ENCODE assay signal across 4 mouse cellular contexts in the genomic region with DNA sequence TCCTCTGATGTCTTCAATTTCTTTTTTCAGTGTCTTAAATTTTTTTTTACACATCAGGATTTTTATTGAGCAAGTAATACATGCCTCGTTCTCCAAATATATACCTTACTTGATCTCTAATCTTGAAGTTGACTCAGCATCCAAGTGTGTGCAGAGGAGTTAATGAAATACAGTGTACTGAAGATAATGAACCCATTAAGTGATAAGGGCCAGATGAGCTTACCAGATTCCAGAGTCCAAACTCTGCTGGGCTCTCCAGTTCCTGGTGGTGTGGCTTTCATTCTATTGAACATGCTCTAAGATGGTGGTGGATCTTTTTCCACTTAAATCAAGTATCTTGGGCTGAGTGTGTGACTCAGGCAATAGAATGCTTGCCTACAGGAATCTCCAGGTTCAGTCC. TPM values are rescaled to one million over a fixed set of nuclear protein-coding genes. Genes with fewer than 3 reads are reported as not detected.
A peak's percentile ranks its signal among the peaks of the same experiment; 100 is the strongest.
ATAC-seq and TF ChIP-seq lines count a peak whose summit lies in the region.
"Not testable (repeated sequence)": the region's sequence is repeated elsewhere in the genome, so short reads cannot be mapped to it uniquely, and the experiment has no call there.

No protein-coding gene starts in this region.

- not testable (repeated sequence) for H3K4me2 ChIP-seq in intestine, embryonic 15.5 days (replicated peaks); intestine, embryonic 16.5 days (ENCODE audit: low read depth, low read length); intestine, postnatal 0 days (replicated peaks; ENCODE audit: low read depth)

- H3K4me3 ChIP-seq in intestine, embryonic 15.5 days (replicated peaks); intestine, embryonic 16.5 days (ENCODE audit: low read length); intestine, postnatal 0 days (ENCODE audit: low read depth, low read length); small intestine, adult 2 months (ENCODE audit: low read depth, low read length): not testable (repeated sequence)

- ATAC-seq in intestine, embryonic 15.5 days, result peak; percentile 94
- ATAC-seq in intestine, embryonic 16.5 days, result peak; percentile 97
- ATAC-seq in intestine, postnatal 0 days, result peak; percentile 78

- not testable (repeated sequence) for H3K4me1 ChIP-seq in intestine, embryonic 15.5 days (replicated peaks); intestine, embryonic 16.5 days (ENCODE audit: control insufficient read depth, insufficient read depth, low read length); intestine, postnatal 0 days (replicated peaks; ENCODE audit: control insufficient read depth, insufficient read depth, low read length); small intestine, adult 2 months (ENCODE audit: control insufficient read depth, insufficient read depth, insufficient read length, low read length)

- not testable (repeated sequence) for H3K27me3 ChIP-seq in intestine, embryonic 15.5 days (replicated peaks); intestine, embryonic 16.5 days (replicated peaks; ENCODE audit: control insufficient read depth, insufficient read depth, low read length); intestine, postnatal 0 days (replicated peaks; ENCODE audit: control insufficient read depth, insufficient read depth, low read length); small intestine, adult 2 months (ENCODE audit: control insufficient read depth, insufficient read depth, low read length)

- TF ChIP-seq CTCF in intestine, postnatal 0 days (IDR thresholded peaks at IDR 0.05; ENCODE audit: low read depth); small intestine, adult 2 months (IDR thresholded peaks at IDR 0.05; ENCODE audit: extremely low read depth, insufficient read length, insufficient replicate concordance, low read depth, low read length): not testable (repeated sequence)

- H3K9ac ChIP-seq in intestine, embryonic 15.5 days; intestine, embryonic 16.5 days (ENCODE audit: low read depth, low read length); intestine, postnatal 0 days (ENCODE audit: low read depth, low read length): not testable (repeated sequence)

- 74% methylated on average over 1 of the region's 1 CpGs for WGBS in intestine, embryonic 15.5 days
- WGBS in intestine, embryonic 16.5 days, result 73% methylated on average over 1 of the region's 1 CpGs
- 44% methylated on average over 1 of the region's 1 CpGs for WGBS in intestine, postnatal 0 days
- 18% methylated on average over 1 of the region's 1 CpGs for WGBS in small intestine, adult 2 months

- H3K27ac ChIP-seq in intestine, embryonic 15.5 days; intestine, embryonic 16.5 days (ENCODE audit: low read length); intestine, postnatal 0 days (ENCODE audit: low read depth, low read length): not testable (repeated sequence)
- peak overlapping the region; percentile 14; the same call in 1 of the 2 replicates for H3K27ac ChIP-seq in small intestine, adult 2 months (ENCODE audit: insufficient read depth, low read depth, low read length)

- not testable (repeated sequence) for H3K9me3 ChIP-seq in intestine, embryonic 15.5 days; intestine, embryonic 16.5 days (ENCODE audit: control insufficient read depth, low read length); intestine, postnatal 0 days (ENCODE audit: control insufficient read depth)

- H3K36me3 ChIP-seq in intestine, embryonic 15.5 days; intestine, embryonic 16.5 days (ENCODE audit: control insufficient read depth, insufficient read depth, low read length): not testable (repeated sequence)
- peaks cover 23% of the 10 kb centered on the region; the same call in 1 of the 2 replicates for H3K36me3 ChIP-seq in intestine, postnatal 0 days (ENCODE audit: control insufficient read depth, insufficient read depth)
- peaks cover 15% of the 10 kb centered on the region for H3K36me3 ChIP-seq in small intestine, adult 2 months (ENCODE audit: control insufficient read depth, insufficient read depth, low read length)

- TF ChIP-seq POLR2A in small intestine, adult 2 months (IDR thresholded peaks at IDR 0.05; ENCODE audit: low read depth, low read length), result not testable (repeated sequence)

RNA-seq across cellular contexts. Expression of a gene that starts 42.3 kb away (rescaled TPM):
- 25.0 and 30.1 TPM in 2 replicates for polyA plus RNA-seq in intestine, embryonic 15.5 days (2015; fragmentation: Nextera tagmentation; extraction: Ambion mirVana)
- polyA plus RNA-seq in intestine, embryonic 16.5 days (2015; fragmentation: Nextera tagmentation; extraction: Ambion mirVana), result 30.7 and 31.7 TPM in 2 replicates
- polyA plus RNA-seq in intestine, postnatal 0 days (2015; fragmentation: Nextera tagmentation; extraction: Ambion mirVana), result 42.8 and 47.4 TPM in 2 replicates
- polyA plus RNA-seq in small intestine, adult 2 months (2012; rRNA removed), result 1.1 and 3.3 TPM in 2 replicates
